Mouse (Mus musculus): ENCODE results near the gene Camk2d.

The Camk2d gene

DNA sequence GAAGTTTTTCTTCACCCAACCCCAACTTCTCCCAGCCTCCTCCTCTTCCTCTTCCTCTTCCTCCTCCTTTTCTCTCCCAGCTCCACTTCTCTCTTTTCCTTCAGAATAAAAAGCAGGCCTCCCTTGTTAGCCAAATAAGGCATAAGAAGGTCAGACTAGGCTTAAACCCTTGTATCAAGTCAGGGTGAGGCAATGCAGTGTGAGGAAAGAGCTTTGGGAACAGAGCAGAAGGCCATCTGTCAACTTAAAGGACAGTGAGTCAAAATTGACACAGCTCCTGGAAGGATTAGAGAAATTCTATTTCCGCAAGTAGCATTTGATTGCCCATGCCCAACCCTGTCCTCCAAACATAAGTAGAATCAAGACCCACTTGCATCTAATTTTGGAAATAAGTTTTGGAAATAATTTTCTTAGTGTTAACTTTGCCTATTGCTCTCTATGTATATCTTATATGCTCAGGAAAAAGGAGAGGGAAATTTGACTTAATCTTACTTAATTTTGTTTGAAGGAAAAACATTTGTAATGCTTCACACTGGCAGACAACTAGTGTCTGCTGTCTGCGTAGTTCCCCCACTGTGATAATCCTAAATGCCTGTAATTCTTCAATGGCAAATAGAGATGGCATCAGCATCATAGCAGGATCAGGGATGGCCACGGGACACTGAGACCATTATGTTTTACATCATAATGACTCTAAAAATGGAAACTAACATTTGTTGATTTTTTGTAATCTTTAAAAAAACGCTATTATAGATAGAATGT, 16.8 kb downstream of the Camk2d start:
- no peak for DNase-seq (ENCODE audit: low spot score)

DNA sequence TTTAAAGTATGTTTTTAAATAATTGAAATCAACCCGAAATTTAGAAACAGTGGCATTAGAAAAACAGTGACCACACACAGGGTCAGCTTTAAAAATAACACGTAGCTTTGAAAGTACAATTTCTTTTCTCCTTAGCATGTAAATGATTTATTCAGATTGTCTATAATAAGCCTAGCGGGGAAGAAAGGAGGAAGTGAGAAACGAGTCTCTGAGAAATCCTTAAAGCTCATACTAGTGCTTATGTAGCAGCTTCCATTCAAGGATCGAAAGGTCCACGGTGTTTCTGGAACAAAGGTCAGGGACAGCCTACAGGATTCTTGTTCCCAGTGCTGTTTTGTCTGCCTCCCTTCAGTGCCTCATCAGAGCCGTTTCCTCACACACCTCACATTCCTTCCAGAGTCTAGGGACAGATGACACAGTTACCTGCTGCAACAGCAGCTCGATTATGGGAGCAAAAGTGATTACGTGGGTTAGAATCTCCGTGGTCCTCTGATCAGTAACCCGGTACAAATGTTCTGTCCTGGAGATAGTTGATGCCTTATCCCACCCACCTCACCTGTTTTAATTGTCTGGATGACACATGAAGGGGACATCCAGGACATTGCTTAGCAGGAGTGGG, 17.5 kb downstream of the Camk2d start:
- DNase-seq (ENCODE audit: low spot score): no peak

DNA sequence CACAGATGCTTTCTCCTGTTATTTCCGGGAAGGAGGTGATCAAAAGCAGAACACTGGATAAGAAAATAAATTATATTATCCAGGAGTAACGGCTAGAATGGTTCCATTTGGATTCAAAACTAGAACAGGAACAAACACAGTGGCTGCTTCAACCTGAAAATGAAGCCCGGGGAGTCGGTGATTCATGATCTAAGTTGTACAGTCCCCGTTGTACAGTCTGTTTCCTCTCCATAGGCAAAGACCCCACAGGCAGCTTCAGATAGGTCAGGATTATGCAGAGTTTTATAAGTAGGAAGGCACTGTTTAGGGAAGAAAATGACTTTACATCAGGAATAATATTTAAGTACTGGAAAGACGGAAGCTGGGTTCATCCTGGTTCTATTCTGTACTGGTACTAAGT, 19.2 kb downstream of the Camk2d start:
- no peak for DNase-seq (ENCODE audit: low spot score)

DNA sequence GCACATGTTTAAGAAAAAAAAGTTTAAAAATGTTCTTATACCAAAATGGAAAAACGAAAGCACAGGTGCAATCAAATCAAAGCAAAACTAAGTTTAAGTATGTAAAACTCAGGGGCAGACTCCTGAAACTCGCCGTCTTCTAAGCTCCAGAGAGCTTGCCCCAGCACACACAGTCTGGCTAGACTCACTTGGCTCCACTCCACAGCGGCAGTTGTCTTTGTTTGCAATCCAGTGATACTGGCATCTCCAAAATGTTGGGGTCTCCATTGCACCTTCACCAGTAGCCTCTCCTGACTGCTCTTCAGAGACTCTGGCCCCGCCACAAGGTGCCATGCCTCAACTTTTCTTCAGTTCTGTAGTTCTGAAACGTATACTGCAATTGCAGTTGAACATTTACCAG, 24.1 kb downstream of the Camk2d start:
- DNase-seq (ENCODE audit: low spot score): no peak

DNA sequence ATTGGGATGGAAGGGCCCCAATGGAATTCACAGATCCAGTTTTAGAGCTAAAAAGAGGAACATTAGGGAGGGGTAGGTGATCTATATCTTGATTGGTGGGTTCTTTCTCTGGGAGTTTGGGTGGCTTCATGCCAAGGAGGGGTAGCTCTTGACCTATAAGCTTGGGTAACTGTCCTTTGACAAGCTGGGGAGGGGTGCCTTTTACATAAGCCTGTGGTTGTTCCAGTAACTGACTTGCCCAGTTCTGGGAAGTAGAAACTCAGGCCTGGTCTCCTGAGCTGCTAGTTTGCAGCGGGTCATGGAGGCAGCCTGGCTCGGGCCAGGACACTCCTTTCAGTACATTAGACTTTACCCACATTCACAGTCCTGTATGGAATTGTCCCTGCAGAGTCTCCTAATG, 26.4 kb downstream of the Camk2d start:
- DNase-seq (ENCODE audit: low spot score): no peak

DNA sequence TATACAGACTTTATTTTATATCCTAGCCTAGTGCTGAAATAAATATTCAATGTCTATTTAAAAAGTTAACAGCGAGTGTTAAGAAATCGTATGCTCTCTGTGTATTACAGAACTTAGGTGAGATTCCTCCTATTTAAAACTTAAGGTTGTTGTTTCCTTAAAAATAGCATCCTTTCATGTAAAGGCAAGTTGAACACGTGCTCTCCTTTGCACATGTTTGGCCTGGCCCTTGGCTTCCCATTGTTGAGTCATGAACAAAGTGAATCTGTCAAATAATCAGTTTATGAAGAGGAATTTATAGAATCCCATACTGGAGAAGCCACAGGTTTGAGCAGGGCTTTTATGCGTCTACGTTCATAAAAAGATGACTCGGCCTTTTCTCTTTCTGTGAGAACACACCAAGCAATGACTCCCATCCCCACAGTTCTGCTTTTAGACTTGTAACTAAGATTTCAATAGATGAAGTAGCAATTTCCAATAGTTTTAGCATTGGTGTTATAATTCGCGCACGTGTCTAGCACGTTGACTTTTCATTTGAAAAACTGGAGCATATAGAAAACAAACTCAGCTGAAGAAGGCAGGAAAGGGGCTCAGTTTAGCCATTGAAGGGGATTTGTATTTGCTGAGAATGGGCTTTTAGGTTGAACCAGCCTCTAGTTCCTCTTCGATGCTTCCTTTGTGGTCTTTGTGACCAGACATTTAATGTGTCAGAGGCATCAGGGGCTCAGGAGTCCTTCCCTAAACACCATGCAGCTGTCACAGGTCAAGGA, 29.1 kb downstream of the Camk2d start:
- DNase-seq (ENCODE audit: low spot score): no peak

DNA sequence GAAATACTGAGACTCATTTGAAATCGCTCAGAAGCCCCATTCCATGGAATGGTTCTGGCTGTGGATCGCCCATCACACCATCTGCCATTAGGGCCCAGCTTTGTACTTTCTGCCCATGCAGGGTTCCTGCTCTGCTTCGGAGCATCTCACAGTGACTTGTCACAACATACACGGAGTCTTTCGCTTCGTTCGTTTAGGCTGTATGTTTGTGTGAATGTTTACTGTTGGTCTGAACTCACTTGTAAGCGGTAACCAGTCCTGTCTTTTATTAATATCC, 29.6 kb downstream of the Camk2d start:
- DNase-seq (ENCODE audit: low spot score): no peak

DNA sequence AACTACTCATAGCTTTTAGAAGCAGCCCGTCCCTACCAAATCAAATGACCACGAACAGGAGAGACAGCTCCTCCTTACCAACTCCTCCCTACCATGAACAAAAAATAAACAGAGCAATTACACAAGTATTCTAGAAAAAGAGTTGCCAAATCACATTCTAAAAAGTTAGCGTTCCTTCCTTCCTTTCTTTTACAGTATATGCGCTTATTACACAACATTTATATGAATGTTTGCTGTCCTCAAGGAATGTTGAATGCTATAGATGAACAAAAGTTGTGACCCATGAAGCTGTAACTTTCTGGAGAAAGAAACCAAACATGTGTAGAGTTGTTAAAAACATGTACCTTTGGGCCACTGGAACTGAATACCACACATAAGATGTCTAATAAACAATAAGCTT, 31.9 kb downstream of the Camk2d start:
- no peak for DNase-seq (ENCODE audit: low spot score)

DNA sequence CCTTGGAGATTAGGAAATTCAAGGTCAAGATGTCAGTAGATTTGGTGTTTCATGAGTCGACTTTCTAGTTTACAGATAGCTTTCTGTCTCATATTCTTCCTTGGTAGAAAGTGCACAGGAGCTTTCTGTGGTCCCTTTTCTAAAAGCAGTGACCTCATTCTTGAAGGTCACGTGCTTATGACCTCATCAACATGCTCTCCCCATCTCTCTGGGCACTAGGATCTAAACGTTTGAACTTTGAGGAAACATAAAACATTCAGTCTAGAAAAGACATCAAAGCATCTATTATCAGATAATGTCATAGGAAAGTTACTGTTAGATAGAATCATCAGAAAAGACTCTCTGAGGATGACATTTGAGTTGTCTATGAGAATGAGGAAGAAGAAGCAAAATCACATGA, 32.3 kb downstream of the Camk2d start:
- DNase-seq (ENCODE audit: low spot score): no peak

DNA sequence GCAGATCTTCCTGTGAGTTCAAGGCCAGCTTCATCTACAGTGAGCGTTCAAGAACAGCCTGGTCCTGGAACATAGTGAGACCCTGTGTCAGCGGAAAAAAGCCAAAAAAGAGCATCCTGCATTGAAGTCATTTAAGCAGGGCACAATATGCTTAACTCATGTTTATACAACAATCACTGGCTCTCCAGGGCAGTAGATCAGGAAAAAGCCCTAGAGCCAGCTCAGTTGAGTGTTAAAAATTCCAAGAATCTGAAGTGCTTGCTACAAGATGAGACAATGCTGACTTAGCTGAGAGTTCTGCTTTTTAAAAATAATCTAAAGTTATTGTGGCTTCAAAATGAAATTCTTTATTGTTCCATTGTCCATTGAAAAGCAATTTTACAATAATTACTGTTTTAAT, 32.9 kb downstream of the Camk2d start:
- no peak for DNase-seq (ENCODE audit: low spot score)

DNA sequence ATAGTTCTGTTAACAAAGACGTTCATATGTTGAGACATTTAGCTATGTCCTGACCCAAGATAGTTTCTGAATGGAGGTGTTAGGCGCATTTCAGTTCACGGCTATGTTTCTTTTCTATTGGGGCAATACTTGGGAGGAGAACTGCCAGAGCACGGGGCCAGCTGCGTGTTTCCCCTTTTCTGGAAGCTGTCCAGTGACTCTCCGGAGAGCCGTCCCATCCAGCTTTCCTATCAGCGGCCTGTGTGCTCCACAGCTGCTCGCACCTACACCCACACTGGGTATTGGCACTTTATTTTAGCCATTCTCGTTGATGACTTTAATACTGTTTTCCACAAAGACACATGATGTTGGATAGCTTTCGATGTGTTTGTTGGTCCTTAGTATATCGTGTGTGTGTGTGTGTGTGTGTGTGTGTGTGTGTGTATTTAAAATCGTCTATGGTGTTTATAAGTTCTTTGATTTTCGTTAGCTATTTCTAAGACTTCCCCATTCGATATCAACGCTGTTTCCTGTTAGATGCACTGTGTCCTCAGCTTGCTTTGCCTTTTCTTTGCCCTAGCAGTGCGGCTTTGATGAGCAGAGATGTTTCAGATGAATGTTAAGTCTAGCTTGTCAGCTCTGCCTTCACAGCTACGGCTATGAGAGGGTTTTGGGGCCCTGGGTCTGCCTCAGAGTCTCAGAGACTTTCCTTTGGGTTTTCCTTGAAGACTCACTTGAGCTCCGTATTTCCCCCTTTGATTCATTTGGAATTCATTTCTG, 34.2 kb downstream of the Camk2d start:
- DNase-seq (ENCODE audit: low spot score): no peak

DNA sequence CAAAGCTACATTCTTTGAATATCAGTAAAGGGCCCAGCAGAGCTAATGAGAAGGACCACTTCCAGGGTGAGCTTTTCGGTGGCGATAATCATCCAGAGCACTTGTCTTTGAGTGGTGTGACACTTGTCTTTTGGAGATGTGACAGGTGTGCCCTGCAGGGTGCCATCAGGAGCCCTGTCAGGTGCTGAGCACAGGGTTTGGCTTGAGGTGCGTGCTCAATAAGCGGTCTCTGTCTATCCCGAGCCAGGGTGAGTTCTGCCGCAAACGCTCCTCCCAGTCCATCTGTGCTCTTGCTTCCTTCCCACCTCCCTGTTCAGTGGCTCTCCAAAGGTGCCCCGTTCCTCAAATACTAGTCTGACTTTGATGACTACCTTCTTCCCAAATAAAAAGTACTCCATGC, 35.5 kb downstream of the Camk2d start:
- DNase-seq (ENCODE audit: low spot score): no peak

DNA sequence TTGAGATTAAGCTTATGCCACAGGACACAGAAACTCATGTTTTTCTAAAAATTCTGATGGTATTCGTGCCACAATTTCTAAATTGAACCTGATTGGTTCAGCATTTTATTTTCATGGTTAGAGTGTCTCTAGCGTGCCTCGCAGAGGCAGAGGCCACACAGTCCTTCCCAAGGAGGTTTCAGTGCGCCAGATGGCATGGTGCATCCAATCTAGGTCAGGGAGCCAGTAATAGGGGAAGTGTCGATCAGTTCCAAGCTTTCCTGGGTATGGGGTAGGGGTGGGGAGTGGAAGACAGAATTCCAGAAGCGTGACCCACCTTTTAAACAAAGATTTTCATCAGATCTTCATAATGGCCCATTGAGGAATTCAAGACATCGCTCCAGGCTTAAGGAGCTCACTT, 36.5 kb downstream of the Camk2d start:
- DNase-seq (ENCODE audit: low spot score): no peak

DNA sequence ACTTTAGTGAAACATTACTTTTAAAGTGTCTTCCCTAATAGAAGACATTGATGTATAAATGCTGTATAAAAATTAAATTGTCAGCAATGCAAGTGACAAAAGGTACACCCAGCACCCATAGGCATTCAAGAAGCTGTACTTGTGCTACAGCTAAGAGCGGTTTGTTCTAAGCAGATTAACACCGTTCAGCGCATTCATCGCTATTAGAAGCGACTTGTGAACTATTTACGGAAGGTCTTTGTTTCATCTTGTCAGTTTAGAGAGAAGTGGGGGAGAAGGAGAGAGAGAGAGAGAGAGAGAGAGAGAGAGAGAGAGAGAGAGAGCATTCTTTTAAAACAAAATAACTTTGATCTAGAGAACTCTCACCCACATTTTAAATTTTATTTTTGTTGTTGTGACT, 38.1 kb downstream of the Camk2d start:
- DNase-seq (ENCODE audit: low spot score): no peak

DNA sequence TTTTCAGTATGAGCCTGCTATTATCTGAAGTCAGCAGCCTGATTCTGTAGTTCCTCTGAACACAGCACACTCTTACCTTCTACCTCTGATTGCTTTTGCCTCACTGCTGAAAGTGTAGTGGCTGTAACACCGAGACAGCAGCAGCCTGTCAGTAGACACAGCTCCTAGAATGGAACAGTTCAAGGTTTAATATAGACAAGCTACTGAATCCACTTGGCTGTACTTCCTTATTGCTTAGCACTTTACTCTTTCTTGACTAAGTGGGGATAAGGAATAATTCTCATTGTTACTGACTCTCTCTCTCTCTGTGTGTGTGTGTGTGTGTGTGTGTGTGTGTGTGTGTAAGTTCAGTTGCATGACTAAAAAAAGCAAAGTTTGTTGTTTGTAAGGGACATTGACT, 42.2 kb downstream of the Camk2d start:
- no peak for DNase-seq (ENCODE audit: low spot score)

DNA sequence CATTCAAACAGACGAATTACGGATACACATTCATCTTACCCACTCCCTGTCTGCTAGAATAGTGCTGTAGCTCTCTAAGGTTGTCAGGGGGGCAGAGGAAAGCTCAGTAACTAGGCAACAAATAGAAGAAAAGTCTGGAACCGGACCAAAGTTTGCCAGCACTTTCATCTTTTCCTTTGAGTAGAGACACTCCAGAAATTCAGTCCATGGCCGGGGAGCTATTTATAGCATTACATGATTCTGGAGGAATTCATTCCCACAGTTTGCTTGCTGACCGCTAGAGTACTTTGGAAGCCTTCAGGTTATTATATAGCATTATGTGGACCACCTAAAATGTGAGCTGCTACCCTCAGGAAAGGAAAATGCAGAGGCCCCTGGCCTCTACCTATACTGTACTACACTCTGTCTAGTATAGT, 43.0 kb downstream of the Camk2d start:
- no peak for DNase-seq (ENCODE audit: low spot score)

DNA sequence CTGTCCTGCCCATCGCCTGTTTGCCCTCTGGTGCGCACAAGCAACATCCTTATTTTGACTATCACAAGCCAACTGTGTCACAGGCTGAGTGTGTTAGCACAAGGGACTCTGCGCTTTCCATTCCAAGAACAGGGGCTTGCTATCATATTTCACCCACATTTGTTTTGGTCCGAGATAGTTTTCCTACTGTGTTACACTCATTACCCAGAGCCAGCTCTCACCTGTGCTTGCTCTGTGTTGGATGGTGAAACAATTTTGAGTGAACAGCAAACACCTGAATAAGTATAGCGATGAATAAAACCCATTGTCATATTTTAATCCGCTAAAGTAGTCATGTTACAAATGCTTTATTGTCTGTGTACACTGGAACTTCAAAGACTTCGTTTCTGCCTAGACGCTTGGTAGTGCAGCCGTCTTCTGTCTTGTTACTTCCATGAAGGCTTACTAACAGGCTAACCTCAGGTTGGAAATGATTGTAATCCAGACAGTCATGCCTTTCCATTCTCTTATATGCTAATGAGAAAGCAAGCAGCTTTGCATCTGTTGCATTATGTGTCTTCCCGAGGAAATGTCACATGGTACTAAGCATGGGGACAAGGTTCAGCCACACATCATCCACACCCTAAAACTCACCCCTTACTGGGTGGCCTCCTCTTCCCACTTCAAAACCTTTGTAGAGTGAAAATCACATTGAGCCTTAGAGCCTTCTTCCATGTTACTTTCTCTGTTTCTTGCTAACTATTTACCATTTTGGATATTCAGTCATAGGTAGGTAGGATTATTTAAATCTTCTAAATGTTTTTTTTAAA, 44.5 kb downstream of the Camk2d start:
- DNase-seq (ENCODE audit: low spot score): no peak

DNA sequence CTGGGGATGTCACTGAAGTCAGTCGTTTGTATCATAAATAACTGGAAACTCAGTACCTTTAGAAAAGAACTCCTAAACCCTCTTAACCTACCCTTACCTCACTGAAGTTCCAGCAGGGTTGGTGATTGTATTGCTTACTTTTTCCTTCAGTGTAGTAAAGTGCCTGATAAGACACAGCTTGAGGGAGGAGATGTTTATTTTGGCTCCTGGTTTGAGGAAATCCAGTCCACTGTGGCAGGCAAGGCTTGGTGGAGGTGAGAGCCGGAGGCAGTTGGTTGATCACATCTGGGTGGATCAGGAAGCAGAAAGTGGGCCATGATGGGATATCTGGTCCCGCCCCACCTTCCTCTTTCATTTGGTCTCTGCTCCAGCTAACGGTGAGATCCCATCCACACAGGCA, 45.3 kb downstream of the Camk2d start:
- DNase-seq (ENCODE audit: low spot score): no peak

DNA sequence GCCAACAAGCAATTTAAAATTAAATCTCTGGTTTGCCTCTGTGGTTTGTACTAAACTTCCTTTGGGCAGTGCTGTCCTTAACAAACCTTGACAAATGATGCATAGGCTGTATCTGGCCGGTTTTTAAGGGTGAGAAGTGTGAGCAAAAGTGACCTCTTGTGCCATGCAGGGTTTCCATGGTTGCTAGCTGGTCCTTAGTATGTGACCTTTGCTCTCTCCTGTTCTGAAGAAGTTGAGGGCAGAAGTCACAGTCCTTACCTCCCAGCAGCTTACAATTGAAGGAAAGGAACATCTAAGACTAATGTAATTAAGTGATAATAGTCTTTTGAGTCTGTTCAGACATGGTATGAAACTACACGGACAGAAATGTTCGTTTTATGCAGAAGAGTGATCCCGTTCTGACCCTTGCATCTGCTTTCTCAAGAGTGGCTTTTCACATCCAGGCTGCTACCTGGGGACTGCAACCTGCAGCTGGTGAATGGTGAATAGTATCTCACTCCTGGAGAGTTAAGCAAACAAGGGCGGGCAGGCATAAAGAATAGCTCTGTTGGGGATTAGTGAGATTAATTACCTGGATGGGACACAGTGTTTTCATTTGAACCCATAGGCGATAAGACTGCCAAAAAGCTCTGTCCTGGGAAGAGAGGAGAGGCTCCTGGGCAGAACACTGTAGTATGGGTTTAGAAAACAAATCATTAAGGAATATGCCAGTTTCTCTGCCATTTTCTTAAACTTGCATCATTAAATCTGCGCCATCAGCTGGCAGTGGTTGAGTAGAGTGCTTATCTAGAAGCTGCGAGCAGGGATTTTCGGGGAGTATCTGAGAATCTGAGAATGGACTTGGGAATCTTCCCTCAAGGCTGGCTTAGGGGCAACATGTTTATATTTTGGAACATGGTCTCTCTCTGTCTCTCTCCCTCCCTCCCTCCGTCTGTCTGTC, 47.2 kb downstream of the Camk2d start:
- no peak for DNase-seq (ENCODE audit: low spot score)

DNA sequence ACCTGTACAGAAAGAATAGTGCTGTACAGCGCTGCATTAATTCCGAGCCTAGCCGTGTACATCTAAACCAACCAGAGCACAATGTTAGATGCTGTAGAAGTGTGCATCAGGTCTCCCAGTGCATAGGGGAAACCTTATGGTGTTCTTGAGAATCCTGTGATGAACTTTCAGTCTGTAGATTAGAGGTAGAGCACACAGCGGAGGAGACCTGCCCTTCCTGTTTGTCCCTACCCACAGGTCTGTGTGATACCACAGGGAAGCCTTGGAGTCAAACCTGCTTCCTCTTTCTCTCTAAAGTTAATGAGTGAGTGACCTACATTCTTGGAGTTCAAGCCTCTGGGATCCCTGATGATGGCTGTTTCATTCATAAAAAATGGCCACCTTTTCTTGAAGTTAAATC, 54.2 kb downstream of the Camk2d start:
- DNase-seq (ENCODE audit: low spot score): no peak

DNA sequence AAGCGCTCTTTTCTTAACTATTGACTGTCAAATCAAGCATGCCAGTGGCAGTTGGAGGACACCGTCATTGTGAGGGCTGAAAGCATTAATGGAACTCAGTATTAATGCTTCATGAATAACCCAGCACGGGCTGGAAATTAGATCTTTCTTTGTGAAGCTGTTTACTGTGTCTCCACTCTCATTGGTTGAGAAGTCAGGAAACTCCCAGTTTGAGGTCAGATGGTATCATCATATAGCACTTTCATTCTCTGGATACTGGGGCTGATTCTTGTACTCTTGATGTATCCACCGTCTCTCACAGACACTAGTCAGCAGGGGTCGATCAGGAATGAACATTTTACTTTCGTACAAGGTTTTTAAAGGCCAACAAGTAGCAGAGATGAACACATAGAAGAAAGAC, 54.6 kb downstream of the Camk2d start:
- DNase-seq (ENCODE audit: low spot score): no peak

Measured in MN1 (cell line).